Mouse (Mus musculus): Measurements from ENCODE around the gene Kif22.

The Kif22 gene

GRCm38 (mm10) chr7:127017950-127018345, 24.3 kb downstream of the Kif22 start:
- DNase-seq (ENCODE audit: low spot score in 2 of 2) = no peak

DNA sequence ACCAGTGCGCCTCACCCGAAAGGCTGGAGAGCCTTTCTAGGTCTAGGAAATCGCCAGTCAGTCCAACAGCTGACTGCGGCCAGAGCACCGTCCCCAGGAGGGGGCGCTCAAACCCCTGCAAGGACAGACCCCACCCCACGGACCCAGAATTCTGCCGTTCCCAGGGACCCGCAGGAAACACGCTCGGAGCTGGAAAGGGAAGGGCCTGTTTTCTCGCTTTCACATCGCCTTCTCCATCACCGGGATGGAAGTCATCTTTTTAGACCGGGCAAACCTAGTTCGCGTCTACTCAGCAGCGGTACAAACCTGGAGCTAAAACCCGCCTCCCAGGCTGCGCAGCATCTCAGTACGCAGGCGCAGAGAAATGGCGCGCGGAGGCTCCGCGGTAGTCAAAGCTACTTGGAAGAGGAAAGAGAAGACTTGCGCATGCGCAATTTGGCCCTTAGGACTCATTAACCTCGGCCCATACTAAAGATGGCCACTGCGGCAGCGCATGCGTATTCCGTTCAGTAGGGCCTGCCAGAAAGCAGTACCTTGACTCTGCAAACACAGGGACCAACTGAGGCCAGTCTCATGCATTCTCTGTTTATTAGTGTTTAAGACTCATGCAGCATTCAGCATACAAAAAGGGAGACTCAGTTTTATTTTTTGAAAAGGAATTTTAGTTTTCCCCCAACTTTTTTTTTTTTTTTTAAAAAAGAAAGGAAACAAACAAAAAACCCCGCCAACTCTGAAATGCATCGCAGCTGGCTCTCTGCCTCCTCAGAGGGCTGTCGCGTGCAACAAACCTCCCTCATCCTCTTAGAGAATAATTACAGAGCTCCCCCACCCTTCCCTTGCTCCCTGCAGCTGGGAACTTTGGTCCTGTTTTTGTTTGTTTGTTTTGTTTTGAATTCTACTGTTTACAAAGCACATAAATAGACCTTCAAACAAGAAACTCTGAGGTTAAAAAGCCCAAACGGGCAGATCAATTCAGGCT, 25.0 kb downstream of the Kif22 start, which contains the start of gene Pagr1a:
Gene Pagr1a, minus strand, starts transcription at position 382 of the 979 bp plus-strand sequence.
- peak; percentile 94 to 95 for DNase-seq (ENCODE audit: low spot score in 2 of 2)

DNA sequence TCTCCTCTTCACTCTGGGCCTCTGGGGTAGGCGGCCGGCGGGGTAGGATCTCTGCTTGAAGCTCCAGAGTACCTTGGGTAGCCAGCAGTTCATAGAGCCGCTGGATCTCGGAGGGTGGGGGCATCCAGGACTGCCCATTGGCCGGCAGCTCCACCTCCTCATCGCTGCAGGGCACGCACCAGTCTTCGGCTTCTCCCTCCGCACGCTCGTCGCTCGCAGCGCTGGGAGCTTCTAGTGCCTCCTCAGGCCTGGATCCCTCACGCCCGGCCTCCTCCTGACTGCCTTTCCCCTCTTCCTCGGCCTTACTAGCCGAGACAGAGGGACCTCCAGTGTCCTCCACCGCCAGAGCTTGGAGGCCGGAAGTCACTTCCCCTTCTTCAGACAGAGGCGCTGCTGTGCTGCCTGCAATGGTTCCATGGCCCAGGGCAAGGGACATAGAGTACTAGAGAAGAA, 25.8 kb downstream of the Kif22 start:
- DNase-seq (ENCODE audit: low spot score in 2 of 2) = no peak

- no peak for DNase-seq (ENCODE audit: low spot score in 2 of 2)
These were observed 26.0 kb downstream of the Kif22 start, which contains the start of gene Pagr1b for GRCm38 (mm10) chr7:127016481-127016485. Pagr1b (minus strand) TSS chr7:127016484.

DNA sequence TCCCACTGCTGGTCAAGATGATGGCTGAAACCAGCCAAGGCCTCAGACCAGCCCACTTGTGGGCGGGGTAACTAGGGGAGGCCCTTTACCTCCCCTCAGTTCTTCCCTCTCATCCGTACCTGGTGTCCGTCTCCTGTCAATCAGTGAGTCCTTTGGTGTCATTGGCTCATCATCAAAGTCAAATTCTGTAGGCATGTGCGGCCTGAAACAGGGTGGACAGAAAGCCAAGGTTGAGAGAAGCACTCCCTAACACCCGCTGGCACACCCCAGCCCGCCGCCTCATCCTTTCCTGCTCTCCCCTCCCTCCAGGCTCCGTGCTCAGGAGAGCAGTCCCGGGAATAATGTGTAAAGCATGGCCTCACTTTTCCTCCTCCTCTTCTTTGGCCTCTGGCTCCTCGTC, 26.2 kb downstream of the Kif22 start:
- DNase-seq (ENCODE audit: low spot score in 2 of 2) = no peak

DNA sequence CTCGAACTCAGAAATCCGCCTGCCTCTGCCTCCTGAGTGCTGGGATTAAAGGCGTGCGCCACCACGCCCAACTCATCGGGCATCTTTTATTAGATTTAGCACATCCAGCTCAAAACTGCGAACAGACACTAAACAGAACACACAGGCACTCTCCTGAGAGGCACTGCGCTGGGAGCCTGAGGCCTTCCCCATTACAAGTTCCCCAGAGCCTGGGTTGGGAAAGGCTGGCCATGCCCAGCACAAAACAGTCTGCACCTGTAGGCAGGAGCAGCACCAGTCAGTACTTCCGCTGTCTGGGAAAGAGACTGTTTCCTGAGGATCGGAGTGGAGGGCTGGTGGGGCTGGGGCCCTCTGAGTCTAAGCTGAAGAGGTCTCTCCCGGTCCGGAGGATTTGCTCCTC, 27.3 kb downstream of the Kif22 start:
- DNase-seq (ENCODE audit: low spot score in 2 of 2) = no peak

- peak; percentile 61 to 75 for DNase-seq (ENCODE audit: low spot score in 2 of 2)
These were observed 28.0 kb downstream of the Kif22 start, which contains the start of gene Mvp for GRCm38 (mm10) chr7:127014320-127014719. Mvp (minus strand) TSS chr7:127014621.

- DNase-seq (ENCODE audit: low spot score in 2 of 2) = no peak
These were observed 28.9 kb downstream of the Kif22 start for GRCm38 (mm10) chr7:127013385-127013784.

- DNase-seq (ENCODE audit: low spot score in 2 of 2) = no peak
These were observed 29.4 kb downstream of the Kif22 start for GRCm38 (mm10) chr7:127012845-127013244.

DNA sequence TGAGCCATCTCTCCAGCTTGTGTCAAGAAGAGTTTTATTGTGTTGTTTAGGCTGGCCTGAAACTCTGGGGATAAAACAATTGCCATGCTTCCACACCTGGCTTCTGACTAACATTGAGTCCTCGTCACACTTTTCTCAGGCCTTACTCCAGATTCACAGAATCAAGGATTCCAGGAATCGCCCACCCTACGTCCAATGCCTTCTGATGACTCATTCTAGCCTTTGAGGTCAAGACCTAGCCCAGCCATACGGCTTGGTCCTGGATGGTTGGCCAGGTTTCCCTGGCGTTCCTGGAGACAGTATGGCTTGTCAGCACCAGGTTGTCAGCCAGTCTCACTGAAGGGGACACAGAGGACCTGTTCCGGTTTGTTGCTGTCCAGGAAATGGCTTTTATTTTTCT, 29.9 kb downstream of the Kif22 start:
- no peak for DNase-seq (ENCODE audit: low spot score in 2 of 2)

- no peak for DNase-seq (ENCODE audit: low spot score in 2 of 2)
These were observed 30.6 kb downstream of the Kif22 start for GRCm38 (mm10) chr7:127011717-127012116.

DNA sequence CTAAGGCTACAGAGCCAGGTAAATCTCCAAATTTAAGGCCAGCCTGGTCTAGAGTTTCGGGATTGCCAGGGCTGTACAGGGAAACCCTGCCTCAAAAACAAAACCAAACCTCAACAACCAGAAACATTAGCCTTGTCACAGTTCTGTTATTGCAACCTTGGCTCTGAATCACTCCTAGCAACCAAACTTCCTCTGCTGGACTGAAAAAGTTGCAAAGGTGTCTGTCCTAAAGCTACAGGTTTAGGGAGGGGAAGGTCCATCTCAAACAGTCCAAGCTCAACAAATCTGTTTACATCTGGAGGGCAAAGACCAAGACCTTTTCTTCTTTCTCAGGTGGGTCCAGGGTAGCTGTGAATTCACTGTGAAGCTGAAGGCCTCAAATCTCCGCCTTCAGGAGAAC, 31.2 kb downstream of the Kif22 start:
- DNase-seq (ENCODE audit: low spot score in 2 of 2) = no peak

GRCm38 (mm10) chr7:127009307-127010085, 32.8 kb downstream of the Kif22 start:
- DNase-seq (ENCODE audit: low spot score in 2 of 2) = no peak

DNA sequence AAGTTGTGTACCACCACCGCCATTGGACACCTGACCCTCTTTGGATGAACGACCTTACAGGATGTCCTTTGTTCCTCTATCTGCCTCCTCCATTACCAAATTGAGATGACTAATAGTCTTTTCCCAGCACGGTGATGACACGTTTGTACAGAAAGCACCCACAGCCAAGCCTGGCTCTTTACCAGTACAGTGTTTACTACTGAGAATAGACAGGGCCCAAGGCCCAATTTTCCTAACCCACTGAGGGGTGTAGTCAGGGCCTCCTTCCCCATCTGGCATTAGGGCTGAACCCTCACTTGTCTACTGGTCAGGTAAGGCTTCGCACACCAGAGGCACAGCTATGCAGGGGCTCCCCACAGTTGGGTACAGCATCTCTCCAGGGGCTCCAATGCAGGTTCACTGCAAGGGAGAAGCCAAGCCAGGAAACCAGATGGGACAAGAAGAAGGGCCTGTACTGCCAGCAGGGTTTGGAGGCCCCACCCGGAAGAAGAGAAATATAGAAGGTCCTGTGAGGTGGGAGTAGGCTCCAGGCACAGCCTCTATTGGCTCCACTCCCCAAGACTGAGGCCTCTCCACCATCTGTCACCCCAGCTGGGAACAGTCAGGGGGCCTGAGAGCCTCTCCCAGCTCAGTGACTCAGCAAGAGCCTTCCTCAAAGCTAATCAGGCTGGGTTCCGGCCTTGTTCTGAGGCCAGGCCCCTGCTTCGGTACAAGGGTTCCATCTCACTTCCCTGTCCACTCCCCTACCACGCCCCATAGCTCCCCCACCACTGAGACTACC, 33.8 kb downstream of the Kif22 start:
- DNase-seq (ENCODE audit: low spot score in 2 of 2) = peak in 1 of 2 experiments; percentile 82

DNA sequence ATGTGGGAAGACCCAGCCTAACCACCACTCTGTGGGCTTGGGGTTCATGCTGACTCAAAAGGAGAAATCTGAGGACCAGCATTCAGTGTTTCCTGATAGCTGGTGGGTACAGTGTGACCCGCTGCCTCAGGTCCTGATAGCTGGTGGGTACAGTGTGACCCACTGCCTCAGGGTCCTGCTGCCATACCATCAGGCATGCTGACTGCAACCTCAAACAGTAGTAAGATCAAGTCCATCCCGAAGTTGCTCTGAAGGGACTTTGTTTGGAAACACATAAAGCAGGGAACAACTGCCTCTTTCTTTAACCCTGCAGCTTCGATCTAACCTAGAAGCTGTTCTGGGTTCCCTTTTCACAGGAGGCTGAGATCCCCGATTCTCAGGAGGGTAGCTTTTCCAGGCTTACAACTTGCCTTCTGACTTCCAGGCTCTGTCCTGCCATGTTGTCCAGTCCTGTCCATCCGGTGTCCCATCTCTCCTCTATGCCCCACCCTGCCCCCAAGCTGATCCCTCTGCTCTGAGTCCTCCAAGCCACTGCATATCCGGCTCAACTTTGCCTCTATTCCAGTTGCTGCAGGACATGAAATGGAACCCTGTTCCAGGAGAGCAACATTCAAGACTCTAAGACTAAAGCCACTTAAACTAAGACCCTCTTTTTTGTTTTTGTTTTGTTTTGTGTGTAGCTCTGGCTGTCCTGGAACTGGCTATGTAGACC, 34.8 kb downstream of the Kif22 start:
- DNase-seq (ENCODE audit: low spot score in 2 of 2) = no peak

DNA sequence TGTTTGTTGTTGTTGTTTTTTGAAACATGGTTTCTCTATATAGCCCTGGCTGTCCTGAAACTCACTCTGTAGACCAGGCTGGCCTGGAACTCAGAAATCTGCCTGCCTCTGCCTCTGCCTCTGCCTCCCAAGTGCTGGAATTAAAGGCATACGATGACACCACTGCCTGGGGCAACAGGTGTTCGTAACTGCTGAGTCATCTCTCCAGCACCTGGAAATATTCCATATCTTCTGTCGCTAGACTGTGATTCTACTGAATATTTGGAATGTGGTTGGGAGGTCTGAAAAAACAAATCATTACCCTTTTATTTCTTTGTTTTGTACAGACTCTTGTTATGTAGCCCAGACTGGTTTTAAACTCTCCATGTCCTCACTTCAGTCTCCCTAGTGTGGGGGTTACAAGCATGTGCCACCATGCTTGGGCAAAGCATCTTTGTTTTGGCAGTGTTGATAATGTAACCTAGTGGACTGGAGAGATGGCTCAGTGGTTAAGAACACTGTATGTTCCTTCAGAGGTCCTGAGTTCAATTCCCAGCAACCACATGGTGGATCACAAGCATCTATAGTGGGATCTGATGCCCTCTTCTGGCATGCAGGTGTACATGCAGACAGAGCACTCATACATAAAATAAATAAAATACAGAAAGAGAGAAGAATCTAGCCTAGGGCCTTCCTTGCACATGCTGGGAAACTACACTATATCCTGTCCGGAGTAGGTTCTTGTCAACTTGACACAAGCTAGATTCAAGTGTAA, 38.0 kb downstream of the Kif22 start:
- DNase-seq (ENCODE audit: low spot score in 2 of 2) = no peak

GRCm38 (mm10) chr7:127003620-127004019, 38.7 kb downstream of the Kif22 start:
- DNase-seq (ENCODE audit: low spot score in 2 of 2) = no peak

DNA sequence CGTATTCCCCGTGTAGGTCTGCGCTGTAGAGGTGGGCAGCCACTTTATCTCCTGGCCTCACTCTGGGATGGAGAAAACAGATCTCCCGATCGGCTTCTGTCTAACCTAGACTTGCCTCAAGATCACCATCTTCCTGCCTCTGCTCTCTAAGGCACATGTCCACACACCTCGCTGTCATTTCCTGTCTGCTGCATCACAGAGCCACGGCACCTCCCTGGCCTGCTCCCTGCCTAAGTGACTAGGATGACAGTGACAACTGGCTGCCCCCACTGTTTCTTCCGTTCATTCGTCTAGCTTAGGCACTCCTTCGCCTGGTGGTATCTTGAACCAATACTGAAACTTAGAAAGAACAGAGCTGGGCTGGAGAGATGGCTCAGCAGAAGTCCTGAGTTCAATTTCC, 42.7 kb downstream of the Kif22 start:
- DNase-seq (ENCODE audit: low spot score in 2 of 2) = no peak

- no peak for DNase-seq (ENCODE audit: low spot score in 2 of 2)
These were observed 45.8 kb downstream of the Kif22 start for GRCm38 (mm10) chr7:126996449-126996848.

- DNase-seq (ENCODE audit: low spot score in 2 of 2) = no peak
These were observed 53.5 kb downstream of the Kif22 start for GRCm38 (mm10) chr7:126988816-126989215.

- peak; percentile 25 to 27 for DNase-seq (ENCODE audit: low spot score in 2 of 2)
These were observed 56.0 kb downstream of the Kif22 start for GRCm38 (mm10) chr7:126986319-126986718.

Data from urinary bladder, adult 18-20 months (tissue).